Mouse (Mus musculus): ENCODE data around the gene Cntnap2. TPM values are rescaled to one million over a fixed set of nuclear protein-coding genes. Genes with fewer than 3 reads are reported as not detected.

The Cntnap2 gene
- polyA plus RNA-seq, 1 experiment from 2014 or later: 0.63 TPM

DNA sequence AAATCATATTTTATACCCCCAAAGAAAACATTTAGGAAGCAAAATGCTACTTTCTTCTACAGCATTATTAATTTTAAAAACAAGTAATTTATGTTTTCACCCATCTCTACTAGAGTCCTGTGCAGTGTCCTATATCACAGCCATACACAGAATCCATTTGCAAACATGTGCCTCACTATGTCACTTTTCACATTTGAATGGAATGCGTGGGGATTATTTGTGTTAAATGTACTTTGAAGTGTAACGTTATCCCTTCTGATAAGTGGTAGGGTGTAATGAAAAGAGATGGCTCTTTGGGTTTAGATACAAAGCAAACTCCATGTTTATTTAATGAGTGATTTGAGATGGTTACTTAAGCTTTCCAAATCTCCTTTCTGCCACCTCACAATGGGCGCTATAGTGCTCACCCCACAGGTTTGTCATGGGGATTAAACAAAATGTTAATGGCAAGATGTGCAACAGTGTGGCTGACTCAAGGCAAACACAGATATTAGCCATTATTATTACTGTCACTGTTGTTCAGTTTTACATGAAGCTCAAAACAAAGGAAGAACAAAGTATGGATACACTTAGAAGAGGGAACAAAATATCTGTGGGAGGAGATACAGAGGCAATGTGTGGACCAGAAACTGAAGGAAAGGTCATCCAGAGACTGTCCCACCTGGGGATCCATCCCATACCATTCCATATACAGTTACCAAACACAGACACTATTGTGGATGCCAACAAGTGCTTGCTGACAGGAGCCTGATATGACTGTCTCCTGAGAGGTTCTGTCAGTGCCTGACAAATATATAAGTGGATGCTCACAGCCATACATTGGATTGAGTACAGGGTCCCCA lies 886.2 kb downstream of the Cntnap2 start:
- no peaks in the 10 kb centered on the region for H3K27me3 ChIP-seq (replicated peaks)
- no peak for ATAC-seq (ENCODE audit: extremely low read depth, insufficient number of reproducible peaks, low FRiP score, low TSS enrichment)
- no peaks in the 10 kb centered on the region for H3K36me3 ChIP-seq
- H3K9ac ChIP-seq: no peak overlapping the region
- WGBS: 59% methylated on average over 3 of the region's 3 CpGs
- no peak overlapping the region for H3K4me2 ChIP-seq
- no peaks in the 10 kb centered on the region for H3K9me3 ChIP-seq
- no peak overlapping the region for H3K4me3 ChIP-seq
- no peak overlapping the region for H3K27ac ChIP-seq (replicated peaks)
- no peaks in the 10 kb centered on the region for H3K4me1 ChIP-seq

DNA sequence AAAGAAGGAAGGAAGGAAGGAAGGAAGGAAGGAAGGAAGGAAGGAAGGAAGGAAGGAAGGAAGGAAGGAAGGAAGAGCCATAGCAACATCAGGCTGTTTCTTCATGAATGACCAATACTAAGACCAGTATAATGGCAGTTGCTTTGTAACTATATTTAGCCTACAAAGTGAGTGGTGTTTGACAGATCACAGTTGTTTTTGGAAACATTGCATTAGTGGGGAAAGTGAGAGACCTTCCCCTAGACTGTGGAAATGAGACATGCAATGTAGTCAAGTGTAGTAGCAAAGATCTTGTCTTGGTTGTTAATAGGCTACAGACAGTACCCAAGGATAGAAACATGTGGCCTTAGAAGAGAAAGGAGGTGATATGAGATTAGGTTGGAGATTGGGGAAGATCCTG lies 895.6 kb downstream of the Cntnap2 start:
- Histone ChIP-seq H3K9ac (no peak overlapping the region), H3K4me2 (no peak overlapping the region), H3K9me3 (no peaks in the 10 kb centered on the region), H3K4me3 (no peak overlapping the region), H3K36me3 (no peaks in the 10 kb centered on the region), H3K27ac (replicated peaks) (no peak overlapping the region), H3K27me3 (replicated peaks) (no peaks in the 10 kb centered on the region), H3K4me1 (no peaks in the 10 kb centered on the region)
- no peak for ATAC-seq (ENCODE audit: extremely low read depth, insufficient number of reproducible peaks, low FRiP score, low TSS enrichment)

DNA sequence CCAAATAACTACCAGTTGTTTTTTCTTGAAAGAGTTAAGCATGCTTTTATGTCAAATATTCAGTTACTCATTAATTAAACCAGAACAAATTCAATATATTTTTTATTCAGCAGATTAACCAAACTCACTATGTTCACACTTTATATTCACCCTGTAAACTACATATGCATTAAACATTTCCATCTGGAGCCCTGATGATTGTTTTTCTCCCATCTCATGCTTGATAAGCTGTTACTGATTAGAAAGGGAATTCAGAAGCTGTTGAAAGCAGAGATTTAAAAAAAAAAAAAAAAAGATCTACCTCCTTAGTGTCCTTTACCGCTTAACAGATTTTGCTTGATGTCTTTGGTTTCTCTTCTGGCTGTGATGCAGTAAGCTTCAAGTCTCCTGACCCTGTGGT lies 905.3 kb downstream of the Cntnap2 start:
- Histone ChIP-seq H3K9ac (no peak overlapping the region), H3K4me1 (no peaks in the 10 kb centered on the region), H3K4me2 (no peak overlapping the region), H3K36me3 (no peaks in the 10 kb centered on the region), H3K27ac (replicated peaks) (no peak overlapping the region), H3K9me3 (no peaks in the 10 kb centered on the region), H3K4me3 (no peak overlapping the region), H3K27me3 (replicated peaks) (no peaks in the 10 kb centered on the region)
- WGBS: 65% methylated on average over 1 of the region's 1 CpGs
- no peak for ATAC-seq (ENCODE audit: extremely low read depth, insufficient number of reproducible peaks, low FRiP score, low TSS enrichment)

DNA sequence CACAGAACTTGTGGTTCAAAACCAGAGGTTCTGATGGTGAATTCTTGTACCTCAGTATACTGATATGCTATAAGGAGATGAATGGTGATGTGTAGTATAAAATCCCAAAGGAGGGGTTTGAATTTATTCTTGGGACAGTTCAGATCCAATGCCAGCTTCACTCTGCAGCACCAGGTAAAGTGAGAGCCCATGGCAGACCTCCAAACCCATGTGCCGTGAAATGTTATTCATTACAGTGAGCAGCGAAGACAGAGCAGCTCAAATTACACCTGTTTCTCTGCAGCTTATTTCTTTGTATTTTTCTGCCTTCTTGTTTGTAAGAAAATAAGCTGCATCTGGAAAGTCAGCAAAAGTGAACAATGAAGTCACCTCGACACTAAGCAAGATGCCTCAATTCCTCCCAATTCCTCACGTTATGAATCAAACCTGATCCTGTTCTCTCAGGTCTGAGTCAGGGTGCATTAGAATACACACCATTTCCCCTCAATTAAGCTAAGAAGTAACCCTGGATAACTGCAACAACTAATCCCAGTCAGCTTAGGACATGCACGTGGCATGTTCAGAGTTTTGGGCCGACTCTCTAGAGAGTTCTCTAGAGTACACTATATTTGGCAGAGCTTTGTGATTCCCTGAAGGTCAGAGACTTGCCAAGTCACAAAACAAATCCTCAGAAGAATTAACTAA lies 915.5 kb downstream of the Cntnap2 start:
- Histone ChIP-seq H3K36me3 (no peaks in the 10 kb centered on the region), H3K9me3 (no peaks in the 10 kb centered on the region), H3K9ac (no peak overlapping the region), H3K27ac (replicated peaks) (no peak overlapping the region), H3K27me3 (replicated peaks) (no peaks in the 10 kb centered on the region), H3K4me1 (peaks cover 5% of the 10 kb centered on the region; the same call in 1 of the 2 replicates), H3K4me3 (no peak overlapping the region), H3K4me2 (no peak overlapping the region)
- WGBS: 64% methylated on average over 6 of the region's 6 CpGs
- ATAC-seq (ENCODE audit: extremely low read depth, insufficient number of reproducible peaks, low FRiP score, low TSS enrichment): no peak

DNA sequence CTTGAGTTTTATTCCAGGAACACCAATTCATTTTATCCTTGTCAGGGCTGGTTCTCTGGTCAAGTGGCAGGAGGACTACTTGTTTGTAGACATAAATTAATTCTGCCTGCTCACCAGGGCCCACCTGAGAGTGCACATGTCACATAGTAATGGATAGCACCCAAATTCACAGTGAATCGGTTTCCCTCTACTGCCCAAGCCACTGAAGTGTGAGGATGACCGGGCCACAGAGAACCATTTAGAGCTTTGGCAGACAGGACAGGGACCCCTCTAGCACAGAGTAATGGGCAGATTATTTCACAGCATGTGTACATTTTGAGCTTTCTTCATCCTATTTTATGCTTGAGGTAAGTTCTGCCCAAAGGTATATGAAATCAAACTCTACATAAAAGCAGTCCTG lies 920.0 kb downstream of the Cntnap2 start:
- Histone ChIP-seq H3K4me3 (no peak overlapping the region), H3K4me1 (peaks cover 5% of the 10 kb centered on the region; the same call in 1 of the 2 replicates), H3K9ac (no peak overlapping the region), H3K9me3 (no peaks in the 10 kb centered on the region), H3K27ac (replicated peaks) (no peak overlapping the region), H3K4me2 (no peak overlapping the region), H3K36me3 (no peaks in the 10 kb centered on the region), H3K27me3 (replicated peaks) (no peaks in the 10 kb centered on the region)
- WGBS: 83% methylated on average over 2 of the region's 2 CpGs
- ATAC-seq (ENCODE audit: extremely low read depth, insufficient number of reproducible peaks, low FRiP score, low TSS enrichment): no peak

DNA sequence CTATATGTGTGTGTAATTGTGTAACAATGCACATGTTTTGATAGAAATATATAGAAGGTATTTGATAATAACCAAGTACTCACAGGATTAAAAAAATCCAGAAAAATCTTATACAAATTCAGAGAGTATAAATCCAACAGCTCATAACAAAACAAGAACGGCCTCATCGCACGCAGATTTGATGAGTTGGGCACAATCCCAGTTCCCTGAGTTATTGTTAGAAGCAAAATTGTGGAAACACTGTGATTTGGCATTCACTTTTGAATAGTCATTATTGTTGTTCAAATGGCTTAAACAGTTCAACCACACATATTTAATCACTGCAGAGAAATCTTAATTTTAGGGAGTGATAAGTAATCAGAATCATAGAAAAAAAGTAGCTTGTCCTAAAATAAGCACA lies 928.9 kb downstream of the Cntnap2 start:
- Histone ChIP-seq H3K4me2 (no peak overlapping the region), H3K9me3 (no peaks in the 10 kb centered on the region), H3K4me1 (no peaks in the 10 kb centered on the region), H3K36me3 (no peaks in the 10 kb centered on the region), H3K9ac (no peak overlapping the region), H3K27me3 (replicated peaks) (no peaks in the 10 kb centered on the region), H3K27ac (replicated peaks) (no peak overlapping the region), H3K4me3 (no peak overlapping the region)
- no peak for ATAC-seq (ENCODE audit: extremely low read depth, insufficient number of reproducible peaks, low FRiP score, low TSS enrichment)
- 81% methylated on average over 3 of the region's 3 CpGs for WGBS

DNA sequence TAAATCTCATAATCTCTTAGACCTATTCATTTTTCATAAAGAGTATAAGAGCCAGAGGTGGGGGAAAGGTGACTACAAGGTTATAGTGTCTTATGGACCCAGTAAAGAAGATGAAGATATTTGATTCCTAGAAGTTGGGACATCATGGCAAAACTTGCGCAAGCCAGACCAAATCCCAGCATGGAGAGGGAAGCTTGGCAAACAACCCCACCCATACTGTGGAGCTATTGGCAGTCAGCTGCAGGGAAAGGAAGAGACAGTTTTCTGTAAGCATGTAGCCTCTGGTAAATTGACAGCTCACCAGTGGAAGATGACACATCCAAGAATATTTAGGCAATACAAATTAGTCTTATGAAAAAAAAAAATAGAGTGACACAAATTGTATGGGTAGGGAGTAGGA lies 931.9 kb downstream of the Cntnap2 start:
- Histone ChIP-seq H3K4me3 (no peak overlapping the region), H3K36me3 (no peaks in the 10 kb centered on the region), H3K27me3 (replicated peaks) (no peaks in the 10 kb centered on the region), H3K9ac (no peak overlapping the region), H3K4me2 (no peak overlapping the region), H3K27ac (replicated peaks) (no peak overlapping the region), H3K9me3 (no peaks in the 10 kb centered on the region), H3K4me1 (no peaks in the 10 kb centered on the region)
- 72% methylated on average over 1 of the region's 1 CpGs for WGBS
- ATAC-seq (ENCODE audit: extremely low read depth, insufficient number of reproducible peaks, low FRiP score, low TSS enrichment): no peak

DNA sequence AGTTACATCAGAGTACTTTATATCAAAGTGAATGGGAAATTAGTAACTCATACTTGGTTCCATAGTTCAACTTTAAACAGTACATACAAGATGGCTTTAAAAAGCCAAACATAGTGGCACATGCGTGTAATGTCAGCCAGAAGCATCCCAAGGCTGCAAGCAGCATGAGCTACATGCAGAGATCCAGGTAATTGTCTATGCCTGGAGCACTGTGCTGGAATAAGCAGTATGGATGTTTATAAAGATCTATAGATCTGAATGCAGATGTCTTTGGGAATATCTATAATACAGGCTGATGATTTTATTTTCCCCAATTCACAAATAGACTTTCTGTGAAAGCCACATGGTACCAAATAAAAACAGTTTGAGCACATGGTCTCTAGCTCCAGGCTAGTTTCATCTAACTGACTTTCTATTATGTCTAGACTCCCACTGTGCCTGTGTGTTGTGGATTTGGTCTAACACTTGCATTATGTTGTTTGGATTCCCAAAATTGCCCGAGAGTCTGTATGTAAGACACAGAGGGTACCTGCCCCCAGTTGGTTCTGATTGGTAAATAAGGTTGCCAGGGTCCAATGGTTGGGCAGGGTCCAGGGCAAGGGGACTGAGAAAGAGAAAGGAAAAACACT lies 963.5 kb downstream of the Cntnap2 start:
- H3K9ac ChIP-seq: no peak overlapping the region
- no peaks in the 10 kb centered on the region for H3K27me3 ChIP-seq (replicated peaks)
- H3K4me3 ChIP-seq: no peak overlapping the region
- 57% methylated on average over 2 of the region's 2 CpGs for WGBS
- no peaks in the 10 kb centered on the region for H3K36me3 ChIP-seq
- H3K9me3 ChIP-seq: no peaks in the 10 kb centered on the region
- H3K4me2 ChIP-seq: no peak overlapping the region
- no peak for ATAC-seq (ENCODE audit: extremely low read depth, insufficient number of reproducible peaks, low FRiP score, low TSS enrichment)
- H3K4me1 ChIP-seq: no peaks in the 10 kb centered on the region
- no peak overlapping the region for H3K27ac ChIP-seq (replicated peaks)

DNA sequence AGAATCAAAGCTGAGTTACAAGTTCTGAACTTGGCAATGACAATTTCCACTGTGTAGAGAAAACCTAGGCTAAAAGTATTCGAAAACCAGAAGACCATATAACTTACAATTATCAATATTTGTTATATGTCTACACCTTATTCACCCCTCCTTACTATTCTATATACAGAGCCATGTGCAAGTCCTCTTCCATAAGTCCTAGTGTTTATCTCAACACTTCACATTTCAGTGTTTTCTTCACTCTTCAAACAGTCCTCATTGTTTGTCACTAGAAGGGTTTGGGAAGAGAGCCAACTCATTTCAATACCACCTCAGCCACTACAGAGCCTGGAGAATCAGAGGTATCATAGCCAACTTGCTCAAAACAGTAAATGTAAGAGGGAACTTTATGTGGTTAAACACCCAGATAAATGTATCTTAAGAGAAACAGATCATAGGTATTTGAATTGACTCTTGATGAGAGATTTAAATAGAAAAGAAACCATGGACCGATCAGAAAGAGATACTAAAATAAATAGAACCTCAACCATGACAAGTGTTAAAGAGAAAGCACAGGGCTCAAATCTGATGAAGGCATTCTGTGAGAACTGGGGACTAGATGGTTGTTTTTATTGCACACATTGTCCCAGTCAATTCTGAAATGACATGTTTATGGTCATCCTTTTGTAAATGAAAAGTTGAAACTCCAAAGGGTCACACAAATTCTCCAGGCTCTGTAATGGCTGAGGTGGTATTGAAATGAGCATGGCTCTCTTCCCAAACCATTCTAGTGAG lies 972.9 kb downstream of the Cntnap2 start:
- Histone ChIP-seq H3K4me3 (no peak overlapping the region), H3K4me2 (no peak overlapping the region), H3K9ac (no peak overlapping the region), H3K27ac (replicated peaks) (no peak overlapping the region), H3K4me1 (no peaks in the 10 kb centered on the region), H3K36me3 (no peaks in the 10 kb centered on the region), H3K9me3 (no peaks in the 10 kb centered on the region), H3K27me3 (replicated peaks) (no peaks in the 10 kb centered on the region)
- 43% methylated on average over 2 of the region's 2 CpGs for WGBS
- no peak for ATAC-seq (ENCODE audit: extremely low read depth, insufficient number of reproducible peaks, low FRiP score, low TSS enrichment)

DNA sequence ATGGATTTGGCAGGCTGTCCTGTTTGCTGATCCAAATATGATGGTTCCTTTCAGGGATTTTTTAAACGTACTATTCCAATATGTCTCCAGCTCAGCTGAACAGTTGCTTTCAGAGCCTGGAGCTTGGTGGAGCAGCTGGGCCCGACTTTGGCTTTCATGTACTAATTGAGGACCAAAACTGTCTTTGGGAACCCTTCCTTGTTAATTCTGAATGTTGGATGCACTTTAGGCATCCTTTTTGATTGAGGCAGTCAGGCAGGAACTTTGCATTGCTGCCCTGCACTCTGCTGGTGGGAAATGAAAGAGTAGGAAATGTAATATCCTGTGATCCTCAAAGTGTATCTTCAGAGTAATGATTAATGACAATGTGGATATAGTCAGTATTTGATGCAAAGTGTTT lies 974.0 kb downstream of the Cntnap2 start:
- WGBS: 56% methylated on average over 2 of the region's 2 CpGs
- Histone ChIP-seq H3K9ac (no peak overlapping the region), H3K9me3 (no peaks in the 10 kb centered on the region), H3K27me3 (replicated peaks) (no peaks in the 10 kb centered on the region), H3K4me3 (no peak overlapping the region), H3K4me2 (no peak overlapping the region), H3K27ac (replicated peaks) (no peak overlapping the region), H3K36me3 (no peaks in the 10 kb centered on the region), H3K4me1 (no peaks in the 10 kb centered on the region)
- no peak for ATAC-seq (ENCODE audit: extremely low read depth, insufficient number of reproducible peaks, low FRiP score, low TSS enrichment)

DNA sequence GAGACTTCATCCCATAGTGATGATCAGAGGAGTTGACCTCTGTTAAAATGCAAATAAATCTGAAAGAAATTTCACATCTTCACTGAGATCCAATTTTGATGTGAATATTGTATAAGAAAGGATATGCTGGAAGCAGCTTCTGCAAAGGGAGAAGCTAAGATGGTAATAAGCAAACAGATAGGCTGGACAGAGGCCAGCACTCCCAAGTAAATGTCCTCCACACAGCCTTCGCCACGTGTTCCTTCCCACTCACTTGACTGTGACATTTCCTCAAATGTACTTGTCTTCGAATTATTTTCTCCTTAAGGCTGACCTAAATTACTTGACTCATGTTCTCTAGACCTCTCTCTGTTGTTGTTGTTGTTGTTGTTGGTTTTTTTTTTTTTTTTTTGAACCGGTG lies 981.5 kb downstream of the Cntnap2 start:
- H3K4me1 ChIP-seq: no peaks in the 10 kb centered on the region
- 70% methylated on average over 4 of the region's 4 CpGs for WGBS
- H3K36me3 ChIP-seq: no peaks in the 10 kb centered on the region
- no peaks in the 10 kb centered on the region for H3K27me3 ChIP-seq (replicated peaks)
- no peak overlapping the region for H3K4me3 ChIP-seq
- H3K27ac ChIP-seq (replicated peaks): no peak overlapping the region
- H3K4me2 ChIP-seq: no peak overlapping the region
- no peak for ATAC-seq (ENCODE audit: extremely low read depth, insufficient number of reproducible peaks, low FRiP score, low TSS enrichment)
- no peak overlapping the region for H3K9ac ChIP-seq
- H3K9me3 ChIP-seq: no peaks in the 10 kb centered on the region
